Mouse (Mus musculus) liver, embryonic 14.5 days (tissue): ENCODE results near the gene Clps. TPM values are rescaled to one million over a fixed set of nuclear protein-coding genes. Genes with fewer than 3 reads are reported as not detected.
A peak's percentile ranks its signal among the peaks of the same experiment; 100 is the strongest.

ENCODE experiments used
- ATAC-seq: fragments of 200-750 bp; cut with Nextera tagmentation; 2 replicates; pipeline ENCODE4 v1.8.0; 2017; ENCODE audit warnings: moderate number of reproducible peaks, mild to moderate bottlenecking, moderate library complexity; ENCODE audit not compliant: insufficient read depth
- DNase-seq, 3 experiments: peaks; one replicate each; pipeline ENCODE4 v3.0.0-alpha.2; 2012 to 2013; ENCODE audit warnings: low read depth in 3 of 3, low spot score in 3 of 3
- H3K27ac ChIP-seq: fragments of 300-500 bp; sonication (generic); 2 replicates; pipeline ENCODE4 v1.5.1; 2014; ENCODE audit warnings: moderate library complexity, mild to moderate bottlenecking, control low read depth, inconsistent platforms
- H3K27me3 ChIP-seq: fragments of 300-500 bp; sonication (generic); 2 replicates; pipeline ENCODE4 v1.6.1; 2014; ENCODE audit warnings: mild to moderate bottlenecking, low read length, moderate library complexity; ENCODE audit not compliant: control insufficient read depth, insufficient read depth
- H3K36me3 ChIP-seq: fragments of 300-500 bp; sonication (generic); replicated peaks from 2 replicates; pipeline ENCODE4 v1.6.1; 2014; ENCODE audit warnings: low read depth; ENCODE audit not compliant: control insufficient read depth, insufficient read depth
- H3K4me1 ChIP-seq, 2 experiments: fragments of 200-500 bp in 1 of 2; fragments of 300-500 bp in 1 of 2; sonication (generic) in 1 of 2; replicated peaks; 2 replicates each; pipeline ENCODE4 v1.6.1; 2012 to 2014; ENCODE audit warnings: antibody characterized with exemption in 1 of 2, inconsistent platforms in 1 of 2, low read length in 1 of 2; ENCODE audit not compliant: control insufficient read depth in 2 of 2, insufficient read depth in 2 of 2
- H3K4me2 ChIP-seq: fragments of 300-500 bp; sonication (generic); 2 replicates; pipeline ENCODE4 v1.6.1; 2014; ENCODE audit warnings: low read depth, mild to moderate bottlenecking, control low read depth, moderate library complexity
- H3K4me3 ChIP-seq, 2 experiments: fragments of 200-500 bp in 1 of 2; fragments of 300-500 bp in 1 of 2; sonication (generic) in 1 of 2; 2 replicates each; pipeline ENCODE4 v1.5.1; 2012 to 2014; ENCODE audit warnings: low read depth in 2 of 2, low read length in 2 of 2, mild to moderate bottlenecking in 2 of 2, control low read depth in 1 of 2, inconsistent platforms in 1 of 2, moderate library complexity in 1 of 2; ENCODE audit not compliant: insufficient read depth in 1 of 2
- H3K9ac ChIP-seq: fragments of 300-500 bp; sonication (generic); replicated peaks from 2 replicates; pipeline ENCODE4 v1.6.1; 2014; ENCODE audit warnings: mild to moderate bottlenecking, control low read depth, moderate library complexity
- H3K9me3 ChIP-seq: fragments of 300-500 bp; sonication (generic); 2 replicates; pipeline ENCODE4 v1.6.1; 2016; ENCODE audit warnings: low read length, mixed read lengths; ENCODE audit not compliant: control insufficient read depth
- CTCF ChIP-seq: IDR thresholded peaks from 2 replicates; pipeline ENCODE4 v1.5.1; 2016; ENCODE audit warnings: antibody characterized with exemption, low read depth, control low read depth
- EP300 ChIP-seq: IDR thresholded peaks from 2 replicates; pipeline ENCODE4 v1.6.1; 2016; ENCODE audit warnings: antibody characterized with exemption, low read depth
- WGBS: fragments of 180-500 bp; shearing (Covaris S2); extraction: QIAGEN DNeasy Blood & Tissue Kit; methylation state at CpG from one replicate; pipeline ENCODE4 v1.1.7; 2014; ENCODE audit not compliant: insufficient replicate concordance; 5-methylcytosine and 5-hydroxymethylcytosine counted together
- polyA plus RNA-seq, 2 experiments: library from polyadenylated mRNA; depleted of rRNA in 1 of 2; stranded (reverse) in 1 of 2; unstranded in 1 of 2; fragments of >200 nt; fragmentation: Nextera tagmentation in 1 of 2; extraction: Ambion mirVana in 1 of 2; gene quantifications; 2 replicates each; pipeline versions ENCODE4 v1.2.1 to v1.2.3; 2012 to 2014

Clps gene
- polyA plus RNA-seq (2012; rRNA removed) (1.2 and 3.3 TPM in 2 replicates), polyA plus RNA-seq (2014; fragmentation: Nextera tagmentation; extraction: Ambion mirVana) (2.9 and 3.7 TPM in 2 replicates)

DNA sequence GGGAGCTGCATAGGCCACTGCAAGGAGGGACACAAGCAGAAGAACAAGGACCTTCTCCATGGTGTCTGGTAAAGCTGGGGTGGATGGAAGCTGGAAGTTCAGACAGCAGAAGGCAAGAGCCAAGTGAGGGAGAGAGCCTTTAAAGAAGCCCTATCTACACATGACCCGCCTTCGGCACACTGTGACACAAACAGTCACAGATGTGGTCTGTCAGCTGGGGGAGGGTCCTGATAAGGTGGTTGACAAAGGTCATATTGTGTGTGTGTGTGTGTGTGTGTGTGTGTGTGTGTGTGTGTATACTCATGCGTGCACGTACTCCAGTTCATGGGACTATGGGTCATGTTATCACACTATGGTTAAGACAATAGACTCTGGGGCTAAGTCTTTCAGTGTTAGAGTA lies at the start of gene Clps:
Gene Clps, minus strand, starts transcription at position 169 of the 400 bp plus-strand sequence.
- Histone ChIP-seq H3K4me3 (no peak within 1 kb of the TSS), H3K4me2 (no peak within 1 kb of the TSS), H3K4me1 (peaks cover 0 to 5% of the 10 kb centered on the region in 2 experiments; a peak in 2 of 4 replicates), H3K27me3 (no peaks in the 10 kb centered on the region), H3K9ac (no peak within 1 kb of the TSS), H3K27ac (no peak within 1 kb of the TSS), H3K9me3 (no peaks in the 10 kb centered on the region), H3K36me3 (no peaks in the 10 kb centered on the region)
- 44% methylated on average over 4 of the region's 4 CpGs for WGBS
- TF ChIP-seq CTCF: no peak
- TF ChIP-seq EP300: no peak
- no peak for ATAC-seq
- DNase-seq: no peak

DNA sequence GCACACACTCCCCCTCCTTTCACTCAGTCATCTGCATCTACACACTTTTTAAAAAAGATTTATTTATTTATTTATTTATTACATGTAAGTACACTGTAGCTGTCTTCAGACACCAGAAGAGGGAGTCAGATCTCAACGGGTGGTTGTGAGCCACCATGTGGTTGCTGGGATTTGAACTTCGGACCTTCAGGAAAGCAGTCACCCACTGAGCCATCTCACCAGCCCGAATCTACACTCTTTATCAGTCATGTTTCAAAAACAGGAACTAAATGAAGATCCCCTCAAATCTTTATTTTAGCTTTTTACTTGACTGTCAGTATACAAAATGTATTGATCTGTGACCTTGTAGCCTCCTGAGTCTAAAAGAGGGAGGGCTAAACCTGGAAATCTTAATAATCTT lies 49.0 kb upstream of the Clps start:
- WGBS: 27% methylated on average over 3 of the region's 3 CpGs
- DNase-seq (no peak), ATAC-seq (no peak)
- Histone ChIP-seq H3K36me3 (peaks cover 11% of the 10 kb centered on the region), H3K9me3 (no peaks in the 10 kb centered on the region), H3K4me1 (peaks cover 0 to 4% of the 10 kb centered on the region in 2 experiments; a peak in 1 of 4 replicates), H3K4me2 (no peak overlapping the region), H3K9ac (no peak overlapping the region), H3K27me3 (no peaks in the 10 kb centered on the region), H3K4me3 (no peak overlapping the region), H3K27ac (no peak overlapping the region)
- TF ChIP-seq EP300 (no peak), CTCF (0 out of 2 replicates have a peak, but pooled peaks have one; percentile 11)

DNA sequence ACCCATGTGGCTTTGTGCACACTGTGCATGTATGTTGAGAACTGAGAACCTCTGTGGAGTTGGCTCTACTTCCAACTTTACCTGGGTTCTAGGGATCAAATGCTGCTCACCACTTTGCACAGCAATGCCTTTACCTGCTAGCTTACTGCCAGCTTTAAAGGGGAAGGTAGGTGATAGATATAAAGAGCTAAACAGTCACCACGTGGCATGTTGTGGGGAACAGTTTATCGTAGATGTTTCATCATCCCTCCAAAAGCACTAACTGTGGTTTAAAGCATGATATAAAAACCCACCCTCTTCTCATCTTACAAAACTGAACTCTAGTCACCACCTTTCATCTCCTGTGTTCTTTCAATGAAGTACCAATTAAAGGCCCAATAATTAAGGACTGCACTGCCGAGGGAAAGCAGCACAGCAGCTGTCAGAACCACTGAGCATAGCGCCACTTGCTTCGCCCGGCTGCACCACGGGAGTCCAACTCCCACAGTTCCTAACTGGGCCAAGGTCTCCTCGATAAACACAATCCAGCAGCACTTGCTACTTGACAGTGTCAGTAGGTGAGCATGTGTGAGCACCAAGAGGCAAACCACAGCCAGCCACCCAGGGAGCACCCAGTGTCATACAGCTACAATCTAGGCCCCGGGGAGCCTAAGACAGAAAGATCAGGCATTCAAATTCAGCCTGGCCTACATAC lies 41.1 kb upstream of the Clps start:
- H3K27ac ChIP-seq: no peak overlapping the region
- H3K4me3 ChIP-seq: no peak overlapping the region
- no peaks in the 10 kb centered on the region for H3K4me1 ChIP-seq
- TF ChIP-seq EP300 (no peak), CTCF (no peak)
- H3K36me3 ChIP-seq: peaks cover 25% of the 10 kb centered on the region
- 79% methylated on average over 9 of the region's 9 CpGs for WGBS
- no peak overlapping the region for H3K9ac ChIP-seq
- no peak for ATAC-seq
- no peak overlapping the region for H3K4me2 ChIP-seq
- no peak for DNase-seq
- no peaks in the 10 kb centered on the region for H3K9me3 ChIP-seq
- H3K27me3 ChIP-seq: no peaks in the 10 kb centered on the region

GRCm38 (mm10) chr17:28600780-28601179 lies 40.2 kb upstream of the Clps start:
- no peaks in the 10 kb centered on the region for H3K27me3 ChIP-seq
- no peak overlapping the region for H3K4me3 ChIP-seq
- H3K9ac ChIP-seq: no peak overlapping the region
- H3K9me3 ChIP-seq: no peaks in the 10 kb centered on the region
- no peak overlapping the region for H3K27ac ChIP-seq
- ATAC-seq (no peak), DNase-seq (no peak)
- no peak for TF ChIP-seq CTCF
- no peak for TF ChIP-seq EP300
- peaks cover 27% of the 10 kb centered on the region for H3K36me3 ChIP-seq
- H3K4me2 ChIP-seq: no peak overlapping the region
- H3K4me1 ChIP-seq: no peaks in the 10 kb centered on the region
- 75% methylated on average over 5 of the region's 5 CpGs for WGBS

DNA sequence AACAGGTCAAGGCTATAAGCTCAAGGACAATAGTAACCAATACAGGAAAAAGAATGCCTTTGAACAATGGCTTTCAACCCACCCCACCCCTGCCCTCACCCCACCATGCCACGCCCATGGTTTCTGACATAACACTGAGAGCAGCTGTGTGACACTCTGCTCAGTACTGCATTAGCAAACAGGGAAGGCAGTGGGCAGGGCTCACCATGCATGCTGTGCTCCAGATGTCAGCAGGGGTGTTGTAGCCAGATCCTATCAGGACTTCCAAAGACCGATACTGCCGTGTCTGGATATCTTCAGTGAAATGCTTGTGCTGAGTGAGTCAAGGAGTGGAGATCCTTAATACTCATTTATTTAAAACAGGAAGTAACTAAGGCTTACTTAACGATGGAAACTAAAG lies 33.4 kb upstream of the Clps start:
- H3K9ac ChIP-seq: no peak overlapping the region
- H3K27me3 ChIP-seq: no peaks in the 10 kb centered on the region
- WGBS: 46% methylated on average over 4 of the region's 4 CpGs
- no peak for DNase-seq
- no peak overlapping the region for H3K27ac ChIP-seq
- peaks cover 37% of the 10 kb centered on the region for H3K36me3 ChIP-seq
- H3K4me2 ChIP-seq: no peak overlapping the region
- no peak for ATAC-seq
- no peak overlapping the region for H3K4me3 ChIP-seq
- no peaks in the 10 kb centered on the region for H3K4me1 ChIP-seq
- no peaks in the 10 kb centered on the region for H3K9me3 ChIP-seq
- TF ChIP-seq EP300 (no peak), CTCF (no peak)
